Mouse (Mus musculus): ENCODE measurements around the gene Grin3a. TPM values are rescaled to one million over a fixed set of nuclear protein-coding genes. Genes with fewer than 3 reads are reported as not detected.

Gene Grin3a
- 4.2 and 4.4 TPM in 2 replicates for polyA plus RNA-seq (2016; fragmentation: Nextera tagmentation; extraction: Ambion mirVana)

DNA sequence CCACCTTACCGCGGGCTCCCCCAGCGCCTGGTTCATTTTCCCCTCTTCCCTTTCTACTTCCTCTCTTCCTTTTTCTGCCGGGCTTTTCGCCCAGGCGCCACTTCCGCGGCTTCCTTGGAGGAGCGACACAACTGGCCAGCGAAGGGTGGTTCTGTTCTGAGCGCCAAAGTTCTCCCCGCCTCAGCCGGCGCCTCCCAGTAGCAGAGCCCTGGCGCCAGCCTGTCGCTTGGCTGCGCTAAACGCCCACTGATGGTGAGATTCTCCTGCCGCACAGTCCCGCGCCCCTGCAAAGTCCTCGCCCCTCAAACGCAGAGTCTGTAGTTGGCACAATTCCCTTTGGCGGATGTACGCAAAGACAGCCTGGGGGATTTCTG is at the start of gene Grin3a:
Grin3a (minus strand) TSS at position 133 of the 374 bp plus-strand sequence.
- Histone ChIP-seq H3K27me3 (peaks cover 45% of the 10 kb centered on the region), H3K27ac (no peak within 1 kb of the TSS; the same call in 1 of the 2 replicates)
- WGBS: under 1% methylated on average over 25 of the region's 25 CpGs

DNA sequence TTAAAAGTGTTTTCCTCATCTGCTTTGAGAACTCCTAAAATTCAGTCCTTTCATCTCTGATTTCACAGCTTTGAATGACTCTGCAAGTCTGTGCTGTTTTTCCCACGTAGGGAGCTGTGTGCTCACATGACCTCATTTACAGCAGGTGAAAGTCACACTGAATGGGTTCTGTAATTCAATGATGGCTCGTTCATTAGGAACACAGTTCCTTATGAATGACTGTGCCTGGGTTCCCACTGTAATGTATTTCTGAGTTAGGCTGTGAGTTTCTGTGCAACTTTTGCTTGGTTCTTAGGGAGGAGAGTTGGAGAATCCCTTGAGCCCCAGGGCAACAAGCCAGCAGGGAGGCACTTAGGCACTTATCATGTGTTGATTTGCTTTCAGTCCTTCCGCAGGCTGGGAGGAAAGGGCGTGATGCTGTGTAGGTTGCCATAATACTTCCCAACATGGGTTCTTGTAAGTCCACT is 46.3 kb upstream of the Grin3a start:
- H3K36me3 ChIP-seq: no peaks in the 10 kb centered on the region
- WGBS: 32% methylated on average over 4 of the region's 4 CpGs
- H3K9ac ChIP-seq: no peak overlapping the region
- H3K27me3 ChIP-seq: no peaks in the 10 kb centered on the region
- ATAC-seq (ENCODE audit: low FRiP score): 0 out of 2 replicates have a peak, but pooled peaks have one; percentile 43
- no peak overlapping the region for H3K4me3 ChIP-seq
- no peak overlapping the region for H3K4me2 ChIP-seq (replicated peaks)
- no peaks in the 10 kb centered on the region for H3K4me1 ChIP-seq
- H3K27ac ChIP-seq: no peak overlapping the region
- H3K9me3 ChIP-seq (replicated peaks): no peaks in the 10 kb centered on the region

More for the DNA sequence above, at the start of gene Grin3a:
- H3K36me3 ChIP-seq: no peaks in the 10 kb centered on the region
- peak within 1 kb of the TSS; percentile 98 for H3K4me2 ChIP-seq (replicated peaks)
- no peaks in the 10 kb centered on the region for H3K9me3 ChIP-seq (replicated peaks)
- peak; percentile 92 for ATAC-seq (ENCODE audit: low FRiP score)
- H3K4me1 ChIP-seq: peaks cover 10% of the 10 kb centered on the region
- peak within 1 kb of the TSS; percentile 59 for H3K4me3 ChIP-seq
- peak within 1 kb of the TSS; percentile 66 for H3K9ac ChIP-seq

DNA sequence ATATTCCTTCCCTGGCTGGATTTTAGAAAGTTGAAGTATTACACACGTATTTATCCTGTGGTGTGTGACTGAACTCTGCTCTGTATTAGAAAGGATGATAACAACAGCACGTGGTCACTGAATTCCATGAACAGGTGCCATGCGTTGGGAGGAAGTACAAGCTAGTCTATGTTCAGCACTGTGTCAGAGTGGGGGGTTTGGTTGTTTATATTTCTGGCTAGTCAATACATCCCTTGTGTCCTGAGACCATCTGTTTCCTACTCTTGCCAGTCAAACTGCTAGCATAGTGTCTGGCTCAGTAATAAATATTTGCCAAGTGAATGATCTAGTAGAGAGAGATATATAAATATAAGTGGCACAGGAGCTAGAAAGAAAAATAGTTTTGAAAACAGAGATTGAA is 31.5 kb upstream of the Grin3a start:
- H3K9me3 ChIP-seq (replicated peaks): no peaks in the 10 kb centered on the region
- no peak for ATAC-seq (ENCODE audit: low FRiP score)
- H3K4me1 ChIP-seq: no peaks in the 10 kb centered on the region
- WGBS: 77% methylated on average over 3 of the region's 3 CpGs
- no peaks in the 10 kb centered on the region for H3K27me3 ChIP-seq
- no peak overlapping the region for H3K4me2 ChIP-seq (replicated peaks)
- H3K36me3 ChIP-seq: no peaks in the 10 kb centered on the region
- no peak overlapping the region for H3K9ac ChIP-seq
- H3K4me3 ChIP-seq: no peak overlapping the region
- no peak overlapping the region for H3K27ac ChIP-seq

DNA sequence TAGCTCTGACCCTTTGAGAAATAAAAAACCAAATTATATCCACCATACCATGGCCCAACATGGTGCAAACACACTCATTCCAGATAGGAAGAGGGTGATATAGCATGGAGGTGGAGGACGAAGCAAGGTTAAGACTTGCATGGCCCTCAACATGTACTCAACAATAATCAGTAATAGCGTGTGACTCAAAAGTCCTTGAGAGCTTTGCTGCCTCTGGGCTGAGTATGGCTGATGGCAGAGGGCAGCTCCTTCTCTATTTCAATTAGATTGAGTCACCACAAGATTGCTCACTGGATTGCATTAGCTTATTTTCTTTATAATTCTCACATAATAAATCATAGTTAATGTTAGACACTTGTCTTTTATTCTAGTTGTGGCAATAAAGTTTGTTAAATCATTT is 15.1 kb upstream of the Grin3a start:
- H3K27ac ChIP-seq: no peak overlapping the region
- no peak overlapping the region for H3K4me3 ChIP-seq
- H3K9ac ChIP-seq: no peak overlapping the region
- H3K36me3 ChIP-seq: no peaks in the 10 kb centered on the region
- WGBS: 92% methylated on average over 2 of the region's 2 CpGs
- H3K9me3 ChIP-seq (replicated peaks): no peaks in the 10 kb centered on the region
- H3K4me1 ChIP-seq: no peaks in the 10 kb centered on the region
- H3K27me3 ChIP-seq: no peaks in the 10 kb centered on the region
- no peak for ATAC-seq (ENCODE audit: low FRiP score)
- H3K4me2 ChIP-seq (replicated peaks): no peak overlapping the region

DNA sequence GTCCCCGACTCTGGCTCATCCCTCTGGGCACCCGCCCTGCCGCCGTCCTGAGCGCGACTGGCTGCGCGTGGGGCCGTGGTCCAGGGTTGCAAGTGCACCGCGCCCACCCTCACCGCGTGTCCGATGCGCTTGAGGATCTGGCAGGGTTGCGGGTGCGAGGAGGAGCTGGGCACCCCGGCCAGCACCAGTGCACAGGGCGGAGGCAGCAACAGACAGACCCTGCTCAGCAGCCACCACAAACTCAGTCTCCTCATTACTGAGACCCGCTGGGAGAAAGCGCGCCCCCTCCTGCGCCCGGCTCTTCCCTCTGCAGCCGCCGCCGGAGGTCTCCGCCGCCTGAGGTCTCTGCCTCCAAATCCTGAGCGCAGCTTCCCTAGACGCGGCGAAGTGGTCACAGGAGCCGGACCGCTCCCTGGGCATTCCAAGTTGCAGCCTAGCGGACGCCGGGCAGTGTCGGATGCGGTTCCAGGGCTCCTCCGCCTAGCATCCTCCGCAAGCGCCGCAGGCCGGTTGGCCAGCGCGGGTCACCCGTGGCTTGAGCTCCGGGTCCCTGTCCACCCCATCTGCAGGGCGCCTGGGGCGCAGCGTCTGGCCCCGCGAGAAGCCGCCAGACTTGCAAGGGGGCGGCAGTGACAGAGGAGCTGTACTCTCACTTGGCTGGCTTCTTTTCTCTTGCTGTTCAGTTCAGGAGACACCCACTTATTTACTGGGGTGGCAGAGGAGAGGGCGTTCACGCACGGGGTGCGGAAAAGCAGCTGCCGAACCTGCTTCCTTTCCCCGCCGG is 524 bp downstream of the Grin3a start:
- peaks cover 45% of the 10 kb centered on the region for H3K27me3 ChIP-seq

DNA sequence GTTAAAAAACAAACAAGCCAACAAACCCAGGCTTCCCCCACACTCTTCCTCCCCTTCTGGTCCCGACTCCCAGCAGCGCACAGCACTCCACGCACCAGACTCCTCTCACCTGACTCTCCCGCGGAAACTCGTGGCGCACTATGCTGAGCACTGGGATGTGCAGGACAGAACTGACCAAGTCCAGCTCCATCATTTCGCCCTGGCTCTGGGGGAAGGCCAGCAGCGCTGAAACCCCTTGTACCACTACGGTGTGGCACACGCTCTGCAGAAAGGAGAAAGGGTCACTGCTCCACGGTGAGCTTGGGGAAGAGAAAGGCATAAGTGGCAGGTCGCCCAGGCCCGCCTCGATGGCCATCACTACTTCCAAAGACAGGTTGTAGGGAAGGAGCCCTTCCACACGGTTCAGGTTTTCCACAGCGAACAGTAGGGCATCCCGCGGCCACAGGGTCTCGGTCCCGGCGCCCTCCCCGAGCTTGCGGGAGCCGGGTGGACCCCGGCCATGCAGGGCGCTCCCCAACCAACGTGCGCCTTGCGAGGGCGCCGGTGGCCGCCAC is 1.2 kb downstream of the Grin3a start:
- peak overlapping the region; percentile 66 for H3K9ac ChIP-seq
- H3K4me1 ChIP-seq: peaks cover 10% of the 10 kb centered on the region
- no peaks in the 10 kb centered on the region for H3K9me3 ChIP-seq (replicated peaks)
- peak overlapping the region; percentile 59 for H3K4me3 ChIP-seq
- H3K27ac ChIP-seq: no peak overlapping the region
- no peaks in the 10 kb centered on the region for H3K36me3 ChIP-seq
- ATAC-seq (ENCODE audit: low FRiP score): peak; percentile 57
- H3K27me3 ChIP-seq: peaks cover 45% of the 10 kb centered on the region
- WGBS: 4% methylated on average over 33 of the region's 33 CpGs
- H3K4me2 ChIP-seq (replicated peaks): peak overlapping the region; percentile 98

More for the DNA sequence above, 524 bp downstream of the Grin3a start:
- Histone ChIP-seq H3K9ac (peak overlapping the region; percentile 66), H3K4me1 (peaks cover 10% of the 10 kb centered on the region), H3K9me3 (replicated peaks) (no peaks in the 10 kb centered on the region), H3K4me3 (peak overlapping the region; percentile 59), H3K4me2 (replicated peaks) (peak overlapping the region; percentile 98), H3K36me3 (no peaks in the 10 kb centered on the region), H3K27ac (no peak overlapping the region; the same call in 1 of the 2 replicates)
- ATAC-seq (ENCODE audit: low FRiP score): peak; percentile 60
- under 1% methylated on average over 62 of the region's 63 CpGs for WGBS

DNA sequence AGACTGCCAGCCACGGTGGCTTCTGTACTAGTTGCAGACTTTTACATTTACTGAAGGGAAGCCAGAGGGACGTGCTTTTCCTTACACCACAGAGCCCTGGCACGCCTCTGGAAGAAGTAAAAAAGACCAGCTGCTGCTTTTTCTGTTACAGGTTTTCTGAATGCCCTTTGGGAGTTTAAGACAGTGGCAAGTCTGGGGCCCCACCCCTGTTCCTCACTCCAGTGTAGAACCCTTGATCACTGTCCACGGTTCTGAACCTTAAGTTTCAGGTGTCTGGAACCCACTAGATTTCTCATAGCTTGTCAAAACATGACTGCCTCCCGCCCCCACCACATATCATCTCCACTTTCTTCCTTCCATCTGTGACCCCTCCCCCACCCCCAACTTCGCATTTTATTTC is 1.8 kb downstream of the Grin3a start:
- Histone ChIP-seq H3K9ac (no peak overlapping the region), H3K4me1 (peaks cover 10% of the 10 kb centered on the region), H3K27me3 (peaks cover 45% of the 10 kb centered on the region), H3K4me2 (replicated peaks) (peak overlapping the region; percentile 98), H3K9me3 (replicated peaks) (no peaks in the 10 kb centered on the region), H3K4me3 (peak overlapping the region; percentile 59), H3K27ac (no peak overlapping the region), H3K36me3 (no peaks in the 10 kb centered on the region)
- ATAC-seq (ENCODE audit: low FRiP score): no peak
- 27% methylated on average over 6 of the region's 6 CpGs for WGBS

DNA sequence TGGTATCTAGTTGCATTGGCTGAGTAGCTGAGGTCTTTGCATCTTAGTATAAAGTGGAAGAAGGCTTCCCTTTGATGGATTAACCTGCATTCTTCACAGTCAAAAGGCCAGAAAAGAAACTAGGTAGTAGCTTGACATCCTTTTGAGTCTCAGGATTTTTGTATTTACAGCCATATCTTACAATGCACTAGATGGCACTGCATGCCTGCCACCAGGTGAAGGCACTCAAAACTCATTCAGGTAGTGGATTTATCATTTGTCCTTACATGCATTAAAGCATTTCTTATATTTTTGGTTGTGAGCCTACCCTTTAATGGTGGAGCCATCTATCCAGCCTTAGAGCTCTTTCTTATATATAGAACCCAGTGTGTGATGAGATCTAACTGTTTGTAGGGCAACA is 13.5 kb downstream of the Grin3a start:
- no peak for ATAC-seq (ENCODE audit: low FRiP score)
- H3K27me3 ChIP-seq: no peaks in the 10 kb centered on the region

DNA sequence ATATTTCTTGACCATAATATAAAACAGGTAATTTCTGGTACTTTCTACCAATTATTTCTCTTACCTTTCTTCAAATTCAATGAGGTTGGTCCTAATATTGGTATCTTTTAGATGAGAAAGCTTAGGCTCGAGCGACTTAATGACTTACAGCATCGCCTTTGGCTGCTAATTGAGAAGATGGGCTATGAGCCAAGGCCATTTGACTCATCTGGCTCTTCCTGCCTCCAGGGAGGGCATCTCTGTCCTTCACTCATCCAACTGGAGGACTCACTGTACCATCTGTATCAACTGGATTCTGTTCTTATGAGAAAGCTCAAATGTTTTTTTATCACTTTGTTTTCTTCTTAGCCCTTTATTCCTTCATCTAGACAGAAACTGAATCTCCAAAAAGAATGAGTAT is 31.7 kb downstream of the Grin3a start:
- Histone ChIP-seq H3K4me1 (no peaks in the 10 kb centered on the region), H3K36me3 (no peaks in the 10 kb centered on the region), H3K4me3 (no peak overlapping the region), H3K9me3 (replicated peaks) (no peaks in the 10 kb centered on the region), H3K27ac (no peak overlapping the region), H3K4me2 (replicated peaks) (no peak overlapping the region), H3K27me3 (no peaks in the 10 kb centered on the region), H3K9ac (no peak overlapping the region)
- no peak for ATAC-seq (ENCODE audit: low FRiP score)
- WGBS: 82% methylated on average over 3 of the region's 3 CpGs

More for the DNA sequence above, 13.5 kb downstream of the Grin3a start:
- Histone ChIP-seq H3K27ac (no peak overlapping the region), H3K9me3 (replicated peaks) (no peaks in the 10 kb centered on the region), H3K9ac (no peak overlapping the region), H3K4me2 (replicated peaks) (no peak overlapping the region), H3K4me1 (no peaks in the 10 kb centered on the region), H3K36me3 (no peaks in the 10 kb centered on the region), H3K4me3 (no peak overlapping the region)

DNA sequence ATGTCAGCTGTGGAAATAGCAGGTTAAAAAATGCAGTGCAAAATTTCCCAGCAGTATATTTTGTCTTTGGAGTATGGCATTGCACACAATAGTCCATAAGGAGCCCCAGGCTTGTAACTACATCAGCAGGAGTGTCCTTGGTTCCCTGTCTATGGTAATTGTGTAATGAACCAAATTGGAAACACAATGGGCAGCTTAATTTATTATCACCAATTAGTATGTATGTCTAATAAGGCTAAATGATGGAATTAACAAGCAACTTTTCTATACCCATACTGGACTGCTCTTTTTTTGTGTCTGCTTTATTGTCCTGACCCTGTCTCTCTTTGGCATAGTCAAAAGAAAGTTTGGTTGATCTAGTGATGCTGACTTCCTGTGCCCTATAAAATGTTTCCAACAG is 38.8 kb downstream of the Grin3a start:
- Histone ChIP-seq H3K36me3 (no peaks in the 10 kb centered on the region), H3K27me3 (no peaks in the 10 kb centered on the region), H3K4me1 (0 out of 2 replicates have a peak, but pooled peaks cover 3% of the 10 kb centered on the region), H3K9ac (no peak overlapping the region), H3K4me2 (replicated peaks) (no peak overlapping the region), H3K27ac (no peak overlapping the region), H3K4me3 (no peak overlapping the region), H3K9me3 (replicated peaks) (no peaks in the 10 kb centered on the region)
- ATAC-seq (ENCODE audit: low FRiP score): no peak

DNA sequence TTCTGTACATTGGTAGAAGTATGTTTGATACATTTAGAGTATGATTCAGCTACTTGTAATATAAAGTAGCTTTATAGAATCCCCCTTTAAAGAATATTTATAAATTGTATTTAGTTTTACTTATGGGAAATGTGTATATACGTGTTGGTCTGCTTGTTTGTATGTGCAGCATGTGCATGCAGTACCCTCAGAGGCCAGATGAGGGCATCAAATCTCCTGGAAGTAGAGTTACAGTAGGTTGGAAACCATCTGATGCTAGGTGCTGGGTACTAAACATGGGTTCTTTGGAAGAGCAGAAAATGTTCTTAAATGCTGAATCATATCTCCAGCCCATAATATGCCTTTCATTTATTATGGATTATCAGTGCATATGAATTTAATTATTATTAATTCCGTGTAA is 46.2 kb downstream of the Grin3a start:
- H3K4me3 ChIP-seq: no peak overlapping the region
- no peak overlapping the region for H3K9ac ChIP-seq
- no peaks in the 10 kb centered on the region for H3K4me1 ChIP-seq
- H3K36me3 ChIP-seq: no peaks in the 10 kb centered on the region
- ATAC-seq (ENCODE audit: low FRiP score): no peak
- H3K27ac ChIP-seq: no peak overlapping the region
- no peak overlapping the region for H3K4me2 ChIP-seq (replicated peaks)
- H3K9me3 ChIP-seq (replicated peaks): no peaks in the 10 kb centered on the region
- WGBS: 87% methylated on average over 2 of the region's 2 CpGs
- no peaks in the 10 kb centered on the region for H3K27me3 ChIP-seq

DNA sequence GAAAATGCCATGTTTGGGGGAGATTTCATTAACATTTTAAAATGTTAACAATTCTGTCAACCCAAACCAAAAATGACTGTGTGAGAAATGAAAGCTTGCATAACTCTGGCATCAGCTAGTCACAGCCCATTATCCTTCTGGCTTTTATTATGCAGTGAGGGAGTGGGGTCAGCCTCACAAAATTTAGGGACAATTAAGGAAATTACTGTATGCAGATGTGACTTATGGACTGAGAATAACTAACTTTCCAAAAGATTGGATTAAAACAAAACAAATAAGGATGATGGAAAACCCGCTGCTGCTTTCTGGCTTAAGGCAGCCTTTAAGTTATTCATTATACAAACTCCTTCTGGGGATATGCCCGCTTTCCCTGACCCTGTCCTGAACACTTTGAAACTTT is 56.6 kb downstream of the Grin3a start:
- ATAC-seq (ENCODE audit: low FRiP score): no peak
- Histone ChIP-seq H3K27ac (no peak overlapping the region), H3K4me1 (no peaks in the 10 kb centered on the region), H3K9me3 (replicated peaks) (no peaks in the 10 kb centered on the region), H3K4me3 (no peak overlapping the region), H3K4me2 (replicated peaks) (no peak overlapping the region), H3K27me3 (no peaks in the 10 kb centered on the region), H3K36me3 (no peaks in the 10 kb centered on the region), H3K9ac (no peak overlapping the region)
- 59% methylated on average over 2 of the region's 2 CpGs for WGBS

DNA sequence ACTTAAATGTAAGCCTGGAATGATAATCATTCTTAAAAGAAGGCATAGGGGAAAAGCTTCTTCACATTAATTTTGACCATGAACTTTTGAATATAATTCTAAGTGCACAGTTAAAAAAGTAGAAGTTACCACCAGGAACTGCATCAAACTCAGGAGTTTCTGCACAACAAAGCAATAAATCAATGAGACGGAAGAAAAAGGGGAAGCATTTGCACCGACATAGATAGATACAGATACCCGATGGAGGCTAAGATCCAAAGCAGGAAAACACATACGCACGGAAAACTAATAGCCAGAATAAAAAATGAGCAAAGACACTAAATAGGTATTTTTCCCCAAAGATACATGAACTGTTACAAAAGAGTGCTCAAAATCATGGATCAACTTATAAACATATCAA is 102.7 kb downstream of the Grin3a start:
- Histone ChIP-seq H3K27me3 (no peaks in the 10 kb centered on the region), H3K9ac (no peak overlapping the region), H3K36me3 (no peaks in the 10 kb centered on the region), H3K4me1 (no peaks in the 10 kb centered on the region), H3K4me2 (replicated peaks) (no peak overlapping the region), H3K4me3 (no peak overlapping the region), H3K27ac (no peak overlapping the region), H3K9me3 (replicated peaks) (no peaks in the 10 kb centered on the region)
- ATAC-seq (ENCODE audit: low FRiP score): no peak
- 87% methylated on average over 5 of the region's 5 CpGs for WGBS
